Mouse (Mus musculus) cerebellum, adult 2 months (tissue): ENCODE results near the gene Det1.

ENCODE experiments used
- CTCF ChIP-seq: fragments of 200-500 bp; IDR thresholded peaks from 2 replicates; pipeline ENCODE4 v1.5.1; 2011; ENCODE audit warnings: low read depth, mild to moderate bottlenecking, control low read depth, low read length, moderate library complexity, borderline replicate concordance; ENCODE audit not compliant: insufficient read depth
- POLR2A ChIP-seq: fragments of 200-500 bp; IDR thresholded peaks from 2 replicates; pipeline ENCODE4 v1.6.1; 2011; ENCODE audit warnings: low read length, control low read depth, borderline replicate concordance; ENCODE audit not compliant: insufficient read depth

DNA sequence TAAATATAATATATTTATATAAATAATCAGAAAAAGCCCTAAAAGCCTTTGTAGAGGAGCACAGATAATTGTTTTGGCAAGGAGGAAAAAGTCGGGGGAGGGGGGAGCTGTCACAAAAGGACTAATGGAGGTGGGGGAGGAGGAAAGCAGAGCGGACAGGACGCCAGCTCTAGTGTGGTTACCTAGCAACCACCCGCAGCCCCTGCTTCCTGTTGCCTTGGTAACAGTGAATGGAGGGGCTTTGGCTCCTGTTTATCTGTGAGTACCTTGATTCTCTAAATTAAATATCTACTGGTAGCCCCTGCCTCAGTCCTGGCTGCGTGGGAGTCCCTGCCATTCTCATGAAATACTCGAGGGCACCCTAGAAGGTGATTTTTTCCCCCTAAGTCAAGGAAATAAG is 37.1 kb upstream of the Det1 start:
- TF ChIP-seq POLR2A = no peak
- no peak for TF ChIP-seq CTCF
